Mouse (Mus musculus) urinary bladder, postnatal 36 days (tissue): ENCODE measurements around the gene Prkn.

Experiments
- DNase-seq, 2 experiments: peaks; one replicate each; pipeline ENCODE4 v3.0.0; 2022; ENCODE audit warnings: low spot score in 2 of 2, mixed read lengths in 1 of 2

Prkn gene

DNA sequence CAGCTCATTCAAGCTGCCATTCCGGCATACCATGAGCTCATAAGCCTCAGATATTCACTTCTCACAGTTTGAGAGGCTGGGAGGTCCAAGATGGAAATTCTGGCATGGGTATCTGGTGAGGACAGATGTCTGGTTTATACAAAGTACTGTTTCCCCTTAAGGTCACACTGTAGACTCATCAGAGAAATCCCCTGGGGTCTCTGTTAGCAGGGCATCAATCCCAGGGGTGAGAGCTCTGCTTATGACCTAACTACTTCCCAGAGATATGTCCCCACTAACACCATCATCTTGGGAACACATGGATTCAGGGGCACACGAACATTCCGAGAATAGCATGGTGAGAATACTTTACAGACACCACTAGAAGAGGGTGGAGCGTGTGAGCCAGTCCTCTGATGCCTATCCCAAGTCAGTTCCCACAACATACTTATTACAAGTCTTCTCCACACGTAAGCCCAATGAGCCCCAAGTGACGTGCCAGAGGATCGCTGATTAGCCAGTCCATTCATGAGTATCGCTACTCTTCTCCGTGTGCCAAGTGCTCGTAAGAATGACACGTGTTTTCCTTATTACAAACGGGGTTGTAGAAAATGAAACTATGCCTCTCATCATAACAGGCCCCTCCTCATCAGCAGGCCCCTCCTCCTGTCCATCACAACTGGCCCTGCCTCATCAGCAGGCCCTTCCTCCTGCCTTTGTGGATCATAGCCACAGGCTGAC is 895.1 kb downstream of the Prkn start:
- DNase-seq, result no peak

DNA sequence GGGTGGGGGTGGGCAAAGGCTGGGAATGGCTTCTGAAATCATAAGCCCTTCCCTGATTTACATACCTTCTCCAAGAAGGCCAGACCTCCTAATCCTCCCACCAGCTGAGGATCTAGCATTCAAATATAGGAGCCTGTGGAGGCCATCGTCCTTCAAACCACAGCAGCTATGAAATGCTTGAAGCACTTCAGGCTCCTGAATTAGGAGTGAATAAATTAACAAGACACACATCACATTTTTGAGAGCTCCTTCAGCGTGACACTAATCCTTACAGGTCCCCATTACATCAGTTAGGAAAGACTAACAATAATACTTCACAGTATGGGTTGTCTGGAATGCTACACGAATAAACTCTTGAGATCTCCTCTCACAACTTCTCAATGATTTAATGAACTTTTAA is 896.3 kb downstream of the Prkn start:
- DNase-seq, result no peak

GRCm38 (mm10) chr17:11737905-11738304 is 897.7 kb downstream of the Prkn start:
- no peak for DNase-seq

DNA sequence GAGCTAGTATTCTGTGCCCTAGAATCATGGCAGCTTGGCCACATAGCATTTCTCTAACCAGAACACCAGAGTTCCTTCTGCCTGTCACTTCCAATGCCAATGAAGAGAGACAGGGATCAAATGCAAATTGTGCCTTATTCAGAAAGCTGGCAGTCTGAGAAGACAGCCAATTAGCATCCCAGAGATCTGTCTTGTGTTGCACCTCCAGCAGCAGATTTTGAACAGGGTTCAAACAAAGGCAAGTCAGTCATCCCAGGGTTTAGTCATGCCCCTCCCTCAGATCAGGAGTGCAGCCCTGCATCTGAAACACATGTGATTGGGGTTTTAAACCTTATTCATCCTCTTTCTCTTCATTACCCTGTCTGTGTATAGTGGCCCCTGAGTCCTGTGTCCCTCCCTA is 900.5 kb downstream of the Prkn start:
- DNase-seq, result no peak

- no peak for DNase-seq
Observed at GRCm38 (mm10) chr17:11741161-11741560, 901.0 kb downstream of the Prkn start.

GRCm38 (mm10) chr17:11751251-11751650 is 911.1 kb downstream of the Prkn start:
- DNase-seq, result no peak

GRCm38 (mm10) chr17:11752686-11753085 is 912.5 kb downstream of the Prkn start:
- no peak for DNase-seq

DNA sequence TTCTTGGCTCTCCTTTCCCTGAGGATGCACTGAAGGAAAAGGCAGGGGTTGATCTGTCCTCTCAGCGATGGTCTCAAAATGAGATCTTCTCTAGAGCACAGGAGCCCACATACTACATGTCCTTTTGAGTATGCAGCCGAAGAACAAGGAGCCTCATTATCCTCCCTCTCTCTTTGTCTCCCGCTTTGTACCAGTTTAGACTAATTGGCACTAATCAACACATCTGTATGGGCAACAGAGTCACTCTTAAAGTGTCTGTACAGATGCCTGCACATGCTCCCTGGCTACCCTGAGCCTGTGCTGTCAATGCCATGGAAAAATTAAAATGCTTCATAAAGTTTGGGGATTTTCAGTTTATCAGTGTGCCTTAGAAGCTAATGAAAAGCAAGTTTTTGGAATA is 924.9 kb downstream of the Prkn start:
- DNase-seq, result no peak

GRCm38 (mm10) chr17:11765581-11765980 is 925.4 kb downstream of the Prkn start:
- no peak for DNase-seq

- DNase-seq, result no peak
Observed at GRCm38 (mm10) chr17:11767301-11767700, 927.1 kb downstream of the Prkn start.

DNA sequence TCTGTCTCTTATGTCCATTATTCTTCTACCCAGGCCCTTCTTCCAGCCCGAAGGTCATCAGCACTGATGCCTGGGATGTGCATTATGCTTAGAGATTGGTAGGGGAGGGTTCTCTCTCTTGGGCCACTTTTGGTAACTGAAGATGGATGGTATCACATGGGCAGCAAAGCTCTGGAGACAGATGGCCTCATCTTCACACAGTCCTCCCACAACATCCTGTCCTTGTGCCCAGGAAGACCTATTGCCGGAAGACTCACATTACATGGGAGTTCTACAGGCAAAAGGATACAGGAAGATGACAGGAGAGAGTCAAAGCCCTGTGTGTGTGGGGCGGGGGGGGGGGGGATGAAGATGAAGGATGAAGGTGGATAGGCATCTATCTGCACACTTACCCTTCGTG is 928.2 kb downstream of the Prkn start:
- no peak for DNase-seq

- DNase-seq, result no peak
Observed at GRCm38 (mm10) chr17:11768971-11769370, 928.8 kb downstream of the Prkn start.

- no peak for DNase-seq
Observed at GRCm38 (mm10) chr17:11769513-11769912, 929.3 kb downstream of the Prkn start.

- no peak for DNase-seq
Observed at GRCm38 (mm10) chr17:11779547-11779946, 939.4 kb downstream of the Prkn start.

DNA sequence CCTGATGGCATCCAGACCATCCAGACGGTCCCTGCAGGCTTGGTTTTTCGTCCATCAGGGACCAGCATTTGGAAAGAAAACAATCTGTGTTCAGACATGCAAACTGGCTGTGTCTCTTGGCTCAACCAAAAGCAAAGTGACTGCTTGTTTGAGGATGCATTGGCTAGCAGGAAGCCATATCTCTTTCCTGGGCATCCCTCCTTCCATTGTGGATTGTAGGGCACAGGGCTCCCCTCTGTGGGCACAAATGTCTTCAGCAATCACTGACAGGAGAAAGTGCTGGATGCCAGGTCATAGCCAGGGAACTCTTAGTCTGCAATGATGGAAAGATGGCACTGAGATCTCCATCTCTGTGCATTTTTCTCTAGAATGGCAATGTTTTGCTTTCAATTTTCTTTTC is 939.8 kb downstream of the Prkn start:
- DNase-seq, result no peak

- no peak for DNase-seq
Observed at GRCm38 (mm10) chr17:11780805-11781481, 940.8 kb downstream of the Prkn start.

GRCm38 (mm10) chr17:11788270-11788936 is 948.2 kb downstream of the Prkn start:
- DNase-seq, result no peak

DNA sequence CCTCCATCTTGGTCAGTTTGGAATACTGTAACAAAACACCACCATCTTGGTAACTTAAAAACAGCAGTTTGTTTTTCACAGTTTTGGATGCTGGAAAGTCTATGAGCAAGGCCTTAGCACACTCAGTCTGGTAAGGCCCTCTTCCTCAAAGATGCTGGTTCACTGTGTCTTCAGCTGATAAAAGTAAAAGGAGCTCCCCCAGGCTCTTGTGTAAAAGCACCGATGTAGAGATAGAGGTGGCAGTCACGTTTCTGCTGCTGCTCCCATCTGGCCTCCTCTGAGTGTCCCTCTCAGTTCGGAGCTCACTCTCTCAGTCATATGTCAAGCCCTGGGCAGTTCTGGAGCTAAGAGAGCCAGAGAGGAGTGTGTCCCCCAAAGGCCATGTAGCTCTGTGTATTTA is 955.8 kb downstream of the Prkn start:
- DNase-seq, result no peak

- no peak for DNase-seq
Observed at GRCm38 (mm10) chr17:11801226-11801625, 961.0 kb downstream of the Prkn start.

GRCm38 (mm10) chr17:11807280-11807679 is 967.1 kb downstream of the Prkn start:
- DNase-seq, result no peak

DNA sequence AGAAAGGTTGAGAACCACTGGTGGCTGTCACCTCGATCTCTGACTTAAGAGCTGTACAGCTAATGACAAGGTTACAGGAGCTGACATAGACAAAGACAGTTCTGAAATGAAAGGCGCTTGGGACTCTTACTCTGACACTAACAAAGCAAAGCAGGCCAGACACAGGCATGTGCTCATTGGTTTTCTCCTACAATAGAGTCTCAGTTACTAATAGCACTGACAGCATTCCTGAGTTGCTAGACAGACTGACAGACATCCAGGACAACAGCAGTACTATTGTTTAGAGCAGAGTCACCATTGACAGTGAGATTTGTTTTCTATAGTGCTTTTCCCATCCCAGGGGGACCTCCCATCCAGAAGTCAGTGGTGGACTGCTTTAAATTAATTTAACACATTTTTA is 977.7 kb downstream of the Prkn start:
- DNase-seq, result no peak

DNA sequence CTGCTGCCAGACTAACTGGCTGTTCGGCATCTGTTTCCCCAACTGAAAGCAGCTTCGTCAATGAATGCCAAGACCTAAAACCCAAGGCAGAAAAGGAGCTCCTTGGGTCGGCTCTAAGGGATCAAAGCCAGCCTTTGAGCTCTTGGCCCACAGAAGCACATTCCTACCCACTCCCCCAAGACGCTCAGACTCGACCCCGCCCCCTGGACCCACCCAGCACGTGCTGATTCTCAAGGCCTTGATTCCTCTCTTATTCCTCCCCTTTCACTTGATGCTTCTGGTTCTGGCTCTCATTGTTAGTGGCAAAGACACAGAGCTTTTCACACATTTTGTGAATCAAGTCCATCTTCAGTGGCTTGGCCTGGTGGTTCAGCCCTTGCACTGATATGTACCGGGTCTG is 979.3 kb downstream of the Prkn start:
- DNase-seq, result no peak

- DNase-seq, result no peak
Observed at GRCm38 (mm10) chr17:11820757-11821156, 980.6 kb downstream of the Prkn start.
